Mouse (Mus musculus) stomach, embryonic 15.5 days (tissue): ENCODE results near the gene Spast. TPM values are rescaled to one million over a fixed set of nuclear protein-coding genes. Genes with fewer than 3 reads are reported as not detected.

Experiments used
- ATAC-seq: fragments of 200-750 bp; cut with Nextera tagmentation; 2 replicates; pipeline ENCODE4 v1.8.0; 2017; ENCODE audit warnings: low read depth, moderate number of reproducible peaks, moderate TSS enrichment; ENCODE audit not compliant: insufficient read depth, low FRiP score
- H3K27ac ChIP-seq: fragments of 300-500 bp; sonication (generic); 2 replicates; pipeline ENCODE4 v1.5.1; 2015; ENCODE audit warnings: mild to moderate bottlenecking, inconsistent platforms
- H3K27me3 ChIP-seq: fragments of 300-500 bp; sonication (generic); replicated peaks from 2 replicates; pipeline ENCODE4 v1.6.1; 2015; ENCODE audit warnings: inconsistent platforms
- H3K36me3 ChIP-seq: fragments of 300-500 bp; sonication (generic); 2 replicates; pipeline ENCODE4 v1.6.1; 2015; ENCODE audit warnings: inconsistent platforms
- H3K4me1 ChIP-seq: fragments of 300-500 bp; sonication (generic); 2 replicates; pipeline ENCODE4 v1.6.1; 2015; ENCODE audit warnings: inconsistent platforms
- H3K4me2 ChIP-seq: fragments of 300-500 bp; sonication (generic); 2 replicates; pipeline ENCODE4 v1.6.1; 2015; ENCODE audit warnings: mild to moderate bottlenecking, inconsistent platforms
- H3K4me3 ChIP-seq: fragments of 300-500 bp; sonication (generic); replicated peaks from 2 replicates; pipeline ENCODE4 v1.5.1; 2015; ENCODE audit warnings: inconsistent platforms
- H3K9ac ChIP-seq: fragments of 300-500 bp; sonication (generic); 2 replicates; pipeline ENCODE4 v1.6.1; 2015; ENCODE audit warnings: inconsistent platforms
- H3K9me3 ChIP-seq: fragments of 300-500 bp; sonication (generic); 2 replicates; pipeline ENCODE4 v1.6.1; 2016; ENCODE audit warnings: inconsistent platforms
- WGBS: fragments of 180-500 bp; shearing (Covaris S2); methylation state at CpG from one replicate; pipeline ENCODE4 v1.1.7; 2015; 5-methylcytosine and 5-hydroxymethylcytosine counted together
- polyA plus RNA-seq: library from polyadenylated mRNA; unstranded; fragments of >200 nt; fragmentation: Nextera tagmentation; extraction: Ambion mirVana; gene quantifications from 2 replicates; pipeline ENCODE4 v1.2.1, GENCODE M21; 2015

Spast gene
- polyA plus RNA-seq, 1 experiment from 2014 or later, result 15.9 TPM

GRCm38 (mm10) chr17:74402486-74403222 is 63.9 kb downstream of the Spast start:
- peak; percentile 50; the same call in 1 of the 2 replicates for ATAC-seq
- no peak overlapping the region for H3K27ac ChIP-seq

GRCm38 (mm10) chr17:74406487-74406886 is 67.7 kb downstream of the Spast start:
- Histone ChIP-seq H3K4me2 (no peak overlapping the region), H3K9me3 (no peaks in the 10 kb centered on the region), H3K4me1 (no peaks in the 10 kb centered on the region), H3K27me3 (no peaks in the 10 kb centered on the region), H3K36me3 (peaks cover 33% of the 10 kb centered on the region), H3K9ac (no peak overlapping the region), H3K4me3 (no peak overlapping the region), H3K27ac (no peak overlapping the region)
- ATAC-seq, result no peak
- WGBS, result 86% methylated on average over 8 of the region's 8 CpGs

More at GRCm38 (mm10) chr17:74402486-74403222, 63.9 kb downstream of the Spast start:
- Histone ChIP-seq H3K4me3 (no peak overlapping the region), H3K4me1 (no peaks in the 10 kb centered on the region), H3K9me3 (no peaks in the 10 kb centered on the region), H3K27me3 (no peaks in the 10 kb centered on the region), H3K4me2 (no peak overlapping the region), H3K9ac (no peak overlapping the region), H3K36me3 (peaks cover 36% of the 10 kb centered on the region)
- WGBS, result 90% methylated on average over 12 of the region's 12 CpGs

GRCm38 (mm10) chr17:74409722-74410121 is 70.9 kb downstream of the Spast start:
- H3K27me3 ChIP-seq, result no peaks in the 10 kb centered on the region
- no peak for ATAC-seq
- 61% methylated on average over 4 of the region's 4 CpGs for WGBS

GRCm38 (mm10) chr17:74413324-74413723 is 74.5 kb downstream of the Spast start:
- ATAC-seq, result no peak
- WGBS, result 88% methylated on average over 8 of the region's 8 CpGs
- Histone ChIP-seq H3K36me3 (peaks cover 24% of the 10 kb centered on the region), H3K4me3 (no peak overlapping the region), H3K4me2 (no peak overlapping the region), H3K9ac (no peak overlapping the region), H3K27me3 (no peaks in the 10 kb centered on the region), H3K4me1 (no peaks in the 10 kb centered on the region), H3K27ac (no peak overlapping the region), H3K9me3 (no peaks in the 10 kb centered on the region)

More at GRCm38 (mm10) chr17:74409722-74410121, 70.9 kb downstream of the Spast start:
- Histone ChIP-seq H3K4me1 (no peaks in the 10 kb centered on the region), H3K9me3 (no peaks in the 10 kb centered on the region), H3K4me3 (no peak overlapping the region), H3K9ac (no peak overlapping the region), H3K4me2 (no peak overlapping the region), H3K27ac (no peak overlapping the region), H3K36me3 (peaks cover 29% of the 10 kb centered on the region)

- no peak overlapping the region for H3K4me3 ChIP-seq
- no peaks in the 10 kb centered on the region for H3K27me3 ChIP-seq
- no peak overlapping the region for H3K27ac ChIP-seq
- no peak overlapping the region for H3K4me2 ChIP-seq
- no peaks in the 10 kb centered on the region for H3K4me1 ChIP-seq
- H3K36me3 ChIP-seq, result peaks cover 31% of the 10 kb centered on the region
- ATAC-seq, result no peak
- WGBS, result 63% methylated on average over 1 of the region's 1 CpGs
- no peak overlapping the region for H3K9ac ChIP-seq
- H3K9me3 ChIP-seq, result no peaks in the 10 kb centered on the region
Measured at GRCm38 (mm10) chr17:74414671-74415070, 75.9 kb downstream of the Spast start.

GRCm38 (mm10) chr17:74416841-74417360 is 78.1 kb downstream of the Spast start:
- H3K9ac ChIP-seq, result no peak overlapping the region
- H3K4me3 ChIP-seq, result no peak overlapping the region
- H3K27ac ChIP-seq, result no peak overlapping the region
- H3K9me3 ChIP-seq, result no peaks in the 10 kb centered on the region
- 85% methylated on average over 8 of the region's 8 CpGs for WGBS
- H3K4me1 ChIP-seq, result no peaks in the 10 kb centered on the region
- no peak for ATAC-seq
- H3K27me3 ChIP-seq, result no peaks in the 10 kb centered on the region
- H3K36me3 ChIP-seq, result peaks cover 35% of the 10 kb centered on the region
- H3K4me2 ChIP-seq, result no peak overlapping the region

GRCm38 (mm10) chr17:74418171-74418570 is 79.4 kb downstream of the Spast start:
- no peak overlapping the region for H3K4me2 ChIP-seq
- no peak for ATAC-seq

GRCm38 (mm10) chr17:74420656-74421055 is 81.9 kb downstream of the Spast start:
- Histone ChIP-seq H3K9me3 (no peaks in the 10 kb centered on the region), H3K27ac (no peak overlapping the region), H3K27me3 (no peaks in the 10 kb centered on the region), H3K4me3 (no peak overlapping the region), H3K4me2 (no peak overlapping the region), H3K4me1 (no peaks in the 10 kb centered on the region), H3K9ac (no peak overlapping the region), H3K36me3 (peaks cover 32% of the 10 kb centered on the region)
- no peak for ATAC-seq
- 71% methylated on average over 2 of the region's 2 CpGs for WGBS

More at GRCm38 (mm10) chr17:74418171-74418570, 79.4 kb downstream of the Spast start:
- H3K9ac ChIP-seq, result no peak overlapping the region
- 43% methylated on average over 4 of the region's 4 CpGs for WGBS
- H3K36me3 ChIP-seq, result peaks cover 32% of the 10 kb centered on the region
- H3K27ac ChIP-seq, result no peak overlapping the region
- H3K9me3 ChIP-seq, result no peaks in the 10 kb centered on the region
- H3K27me3 ChIP-seq, result no peaks in the 10 kb centered on the region
- no peak overlapping the region for H3K4me3 ChIP-seq
- H3K4me1 ChIP-seq, result no peaks in the 10 kb centered on the region

GRCm38 (mm10) chr17:74424401-74425005 is 85.7 kb downstream of the Spast start:
- Histone ChIP-seq H3K9ac (no peak overlapping the region), H3K9me3 (no peaks in the 10 kb centered on the region), H3K27ac (no peak overlapping the region), H3K36me3 (peaks cover 22% of the 10 kb centered on the region), H3K4me1 (no peaks in the 10 kb centered on the region), H3K27me3 (no peaks in the 10 kb centered on the region), H3K4me2 (no peak overlapping the region), H3K4me3 (no peak overlapping the region)
- no peak for ATAC-seq
- 89% methylated on average over 12 of the region's 12 CpGs for WGBS

- Histone ChIP-seq H3K27ac (0 out of 2 replicates have a peak overlapping the region, but pooled peaks have one; percentile 16), H3K36me3 (peaks cover 4% of the 10 kb centered on the region; the same call in 1 of the 2 replicates), H3K4me3 (no peak overlapping the region), H3K4me2 (no peak overlapping the region), H3K27me3 (no peaks in the 10 kb centered on the region), H3K9me3 (no peaks in the 10 kb centered on the region), H3K9ac (no peak overlapping the region), H3K4me1 (no peaks in the 10 kb centered on the region)
- 67% methylated on average over 8 of the region's 8 CpGs for WGBS
- ATAC-seq, result peak; percentile 73
Measured at GRCm38 (mm10) chr17:74430074-74430473, 91.3 kb downstream of the Spast start.

GRCm38 (mm10) chr17:74431481-74431880 is 92.7 kb downstream of the Spast start:
- peaks cover 4% of the 10 kb centered on the region; the same call in 1 of the 2 replicates for H3K36me3 ChIP-seq
- H3K27me3 ChIP-seq, result no peaks in the 10 kb centered on the region
- no peaks in the 10 kb centered on the region for H3K9me3 ChIP-seq
- WGBS, result 67% methylated on average over 13 of the region's 13 CpGs
- H3K4me3 ChIP-seq, result no peak overlapping the region
- H3K4me2 ChIP-seq, result no peak overlapping the region
- no peak overlapping the region for H3K27ac ChIP-seq
- no peak overlapping the region for H3K9ac ChIP-seq
- ATAC-seq, result no peak; the same call in 1 of the 2 replicates
- H3K4me1 ChIP-seq, result no peaks in the 10 kb centered on the region

- Histone ChIP-seq H3K9me3 (no peaks in the 10 kb centered on the region), H3K4me2 (no peak overlapping the region), H3K4me1 (no peaks in the 10 kb centered on the region), H3K27me3 (no peaks in the 10 kb centered on the region), H3K27ac (no peak overlapping the region), H3K4me3 (no peak overlapping the region), H3K9ac (no peak overlapping the region), H3K36me3 (peaks cover 4% of the 10 kb centered on the region; the same call in 1 of the 2 replicates)
- ATAC-seq, result no peak
- 88% methylated on average over 5 of the region's 5 CpGs for whole genome bisulfite sequencing
Measured at GRCm38 (mm10) chr17:74432631-74433030, 93.8 kb downstream of the Spast start.
